Mouse (Mus musculus): ENCODE measurements around the gene Otop2. TPM values are rescaled to one million over a fixed set of nuclear protein-coding genes. Genes with fewer than 3 reads are reported as not detected.
A peak's percentile ranks its signal among the peaks of the same experiment; 100 is the strongest.

The Otop2 gene
- polyA plus RNA-seq, 1 experiment from 2014 or later = not detected

DNA sequence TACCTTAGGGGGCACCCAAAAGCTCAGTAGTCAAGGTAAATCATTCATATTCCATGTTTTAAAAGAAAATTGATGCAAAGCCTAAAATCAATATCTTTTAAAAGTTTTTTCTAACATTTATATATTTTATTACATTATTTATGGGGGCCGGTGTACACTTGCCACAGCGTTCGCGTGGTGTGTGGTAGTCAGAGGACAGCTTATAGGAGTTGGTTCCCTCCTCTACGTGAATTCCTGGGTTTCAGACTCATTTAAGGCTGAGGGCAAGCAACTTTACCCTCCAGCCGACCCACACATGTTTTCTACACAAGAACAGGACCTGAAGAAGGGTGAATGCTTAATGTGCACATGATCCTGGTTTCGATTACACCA is 29.4 kb upstream of the Otop2 start:
- H3K4me1 ChIP-seq = peaks cover 18% of the 10 kb centered on the region
- peak overlapping the region; percentile 68 for H3K27ac ChIP-seq (replicated peaks)
- H3K9ac ChIP-seq (replicated peaks) = peak overlapping the region; percentile 60
- no peaks in the 10 kb centered on the region for H3K9me3 ChIP-seq
- H3K36me3 ChIP-seq = no peaks in the 10 kb centered on the region
- H3K4me2 ChIP-seq (replicated peaks) = peak overlapping the region; percentile 73
- no peaks in the 10 kb centered on the region for H3K27me3 ChIP-seq
- WGBS = 25% methylated on average over 7 of the region's 7 CpGs
- H3K4me3 ChIP-seq = peak overlapping the region; percentile 61
- ATAC-seq (ENCODE audit: low FRiP score, low read depth) = no peak

DNA sequence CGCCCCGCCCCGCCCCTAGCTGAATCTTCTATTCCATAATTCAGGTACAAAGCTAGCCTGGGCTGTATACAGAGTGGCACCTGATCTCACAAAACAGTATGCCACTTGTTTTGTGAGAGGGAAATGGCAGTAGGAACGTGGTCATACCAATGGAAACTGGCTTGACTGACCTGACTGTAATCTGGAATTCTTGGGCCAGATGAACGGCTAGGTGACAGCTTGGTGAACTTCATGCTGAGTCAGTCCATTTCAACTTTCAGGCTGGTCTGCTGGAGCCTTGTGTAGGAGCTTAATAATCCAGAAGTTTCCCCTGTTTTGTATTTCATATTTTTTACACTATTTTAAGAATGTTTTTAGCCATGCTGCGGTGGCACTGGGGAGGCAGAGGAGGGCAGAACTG is 28.8 kb upstream of the Otop2 start:
- Histone ChIP-seq H3K4me3 (peak overlapping the region; percentile 61; the same call in 1 of the 2 replicates), H3K9ac (replicated peaks) (no peak overlapping the region), H3K36me3 (no peaks in the 10 kb centered on the region), H3K27me3 (no peaks in the 10 kb centered on the region), H3K4me1 (peaks cover 18% of the 10 kb centered on the region), H3K27ac (replicated peaks) (no peak overlapping the region), H3K4me2 (replicated peaks) (peak overlapping the region; percentile 73), H3K9me3 (no peaks in the 10 kb centered on the region)
- ATAC-seq (ENCODE audit: low FRiP score, low read depth) = no peak
- 75% methylated on average over 6 of the region's 6 CpGs for WGBS

DNA sequence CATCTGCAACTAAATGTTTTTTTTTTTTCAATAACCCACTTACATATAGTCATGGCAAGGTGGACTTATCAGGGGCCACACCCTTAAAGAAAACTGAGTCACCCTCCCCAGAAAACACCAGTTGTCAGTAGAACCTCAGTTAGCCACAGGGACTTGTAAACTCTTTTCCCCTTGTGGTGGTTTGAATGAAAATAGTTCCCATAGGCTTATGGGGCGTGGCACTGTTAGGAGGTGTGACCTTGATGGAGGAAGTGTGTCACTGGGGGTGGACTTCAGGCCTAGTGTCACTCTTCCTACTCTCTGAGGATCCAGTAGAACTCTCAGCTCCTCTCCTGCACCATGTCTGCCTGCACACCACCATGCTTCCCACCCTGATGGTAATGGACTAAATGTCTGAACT is 27.2 kb upstream of the Otop2 start:
- Histone ChIP-seq H3K9me3 (no peaks in the 10 kb centered on the region), H3K9ac (replicated peaks) (no peak overlapping the region), H3K4me2 (replicated peaks) (no peak overlapping the region), H3K27me3 (no peaks in the 10 kb centered on the region), H3K4me1 (peaks cover 18% of the 10 kb centered on the region), H3K27ac (replicated peaks) (no peak overlapping the region), H3K4me3 (no peak overlapping the region), H3K36me3 (no peaks in the 10 kb centered on the region)
- ATAC-seq (ENCODE audit: low FRiP score, low read depth) = no peak
- 68% methylated on average over 1 of the region's 1 CpGs for WGBS

DNA sequence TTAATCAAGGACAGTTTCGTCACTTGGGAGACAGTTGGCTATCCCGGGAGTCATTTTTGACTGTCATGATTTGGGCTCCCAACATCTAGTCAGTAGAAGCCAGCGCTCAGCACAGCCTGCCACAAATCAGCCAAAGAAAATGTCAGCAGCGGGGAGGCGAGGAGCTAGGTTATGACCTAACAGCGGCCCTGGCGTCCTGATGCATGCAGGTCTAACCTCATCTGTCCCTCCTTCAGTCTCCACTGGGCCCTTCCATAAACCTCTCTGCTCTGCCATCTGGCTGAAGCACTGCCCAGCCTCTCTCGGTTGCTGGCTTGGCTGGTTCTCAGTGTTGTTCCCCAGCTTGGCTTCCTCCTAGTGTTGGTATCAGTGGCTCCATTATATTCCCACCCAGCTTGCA is 24.7 kb upstream of the Otop2 start:
- Histone ChIP-seq H3K9me3 (no peaks in the 10 kb centered on the region), H3K4me2 (replicated peaks) (no peak overlapping the region), H3K36me3 (no peaks in the 10 kb centered on the region), H3K4me1 (peaks cover 10% of the 10 kb centered on the region), H3K27me3 (no peaks in the 10 kb centered on the region), H3K9ac (replicated peaks) (no peak overlapping the region), H3K4me3 (no peak overlapping the region), H3K27ac (replicated peaks) (no peak overlapping the region)
- ATAC-seq (ENCODE audit: low FRiP score, low read depth) = no peak
- WGBS = 81% methylated on average over 8 of the region's 8 CpGs

DNA sequence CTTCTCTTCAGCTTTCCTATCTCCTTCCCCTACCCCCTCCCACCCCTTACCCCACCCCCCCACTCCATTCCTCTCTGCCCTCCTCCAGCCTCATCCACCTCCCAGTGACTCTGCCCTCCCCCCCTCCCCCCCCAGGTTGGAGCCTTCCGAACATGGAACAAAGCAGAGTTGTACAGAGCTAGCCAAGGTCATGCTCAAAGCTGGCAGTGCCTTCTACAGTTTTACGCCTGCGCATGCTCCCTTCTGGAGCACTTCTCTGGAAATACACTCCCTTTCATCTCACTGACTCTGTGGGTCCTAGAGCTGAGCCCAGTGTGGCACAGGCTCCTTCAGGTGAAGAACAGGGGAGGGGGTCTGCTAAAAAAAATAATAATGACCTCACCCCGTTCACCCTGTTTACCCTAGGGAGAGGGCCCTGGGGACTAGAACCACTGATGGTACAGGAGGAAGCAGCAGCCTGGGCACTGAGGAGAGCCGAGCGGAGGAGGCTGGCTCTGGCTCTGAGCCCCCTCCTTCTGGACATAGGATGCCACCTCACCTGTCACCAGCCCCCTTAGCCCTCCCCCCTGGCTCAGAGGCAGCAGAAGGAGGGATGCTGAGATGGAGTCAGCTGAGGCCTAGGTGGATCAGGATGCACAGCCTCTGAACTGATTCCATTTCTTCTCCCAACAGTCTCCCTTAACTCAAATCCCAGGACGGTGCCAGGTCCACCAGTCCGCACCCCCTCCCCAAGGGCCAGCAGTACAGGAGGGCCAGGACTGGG is 24.1 kb upstream of the Otop2 start:
- no peak for ATAC-seq (ENCODE audit: low FRiP score, low read depth)
- H3K9ac ChIP-seq (replicated peaks) = no peak overlapping the region
- 78% methylated on average over 8 of the region's 8 CpGs for WGBS

DNA sequence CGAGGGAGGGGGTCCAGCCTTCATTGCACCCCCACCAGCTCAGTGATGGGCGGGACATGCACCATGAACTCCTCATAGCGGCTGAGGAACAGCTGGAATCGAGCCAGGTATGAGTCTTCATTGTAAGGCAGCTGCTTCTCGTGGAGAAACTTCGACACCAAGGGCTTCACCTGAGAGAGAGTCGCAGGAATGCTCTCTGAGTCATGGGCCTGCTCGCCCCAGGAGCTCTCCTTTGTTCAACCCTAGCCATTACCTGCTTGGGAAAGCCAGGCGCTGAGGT is 23.5 kb upstream of the Otop2 start:
- WGBS = 79% methylated on average over 9 of the region's 9 CpGs
- no peaks in the 10 kb centered on the region for H3K9me3 ChIP-seq

More for the DNA sequence above, 24.1 kb upstream of the Otop2 start:
- no peak overlapping the region for H3K4me2 ChIP-seq (replicated peaks)
- no peaks in the 10 kb centered on the region for H3K9me3 ChIP-seq
- no peak overlapping the region for H3K4me3 ChIP-seq
- no peaks in the 10 kb centered on the region for H3K36me3 ChIP-seq
- no peaks in the 10 kb centered on the region for H3K27me3 ChIP-seq
- H3K4me1 ChIP-seq = peaks cover 7% of the 10 kb centered on the region
- no peak overlapping the region for H3K27ac ChIP-seq (replicated peaks)

DNA sequence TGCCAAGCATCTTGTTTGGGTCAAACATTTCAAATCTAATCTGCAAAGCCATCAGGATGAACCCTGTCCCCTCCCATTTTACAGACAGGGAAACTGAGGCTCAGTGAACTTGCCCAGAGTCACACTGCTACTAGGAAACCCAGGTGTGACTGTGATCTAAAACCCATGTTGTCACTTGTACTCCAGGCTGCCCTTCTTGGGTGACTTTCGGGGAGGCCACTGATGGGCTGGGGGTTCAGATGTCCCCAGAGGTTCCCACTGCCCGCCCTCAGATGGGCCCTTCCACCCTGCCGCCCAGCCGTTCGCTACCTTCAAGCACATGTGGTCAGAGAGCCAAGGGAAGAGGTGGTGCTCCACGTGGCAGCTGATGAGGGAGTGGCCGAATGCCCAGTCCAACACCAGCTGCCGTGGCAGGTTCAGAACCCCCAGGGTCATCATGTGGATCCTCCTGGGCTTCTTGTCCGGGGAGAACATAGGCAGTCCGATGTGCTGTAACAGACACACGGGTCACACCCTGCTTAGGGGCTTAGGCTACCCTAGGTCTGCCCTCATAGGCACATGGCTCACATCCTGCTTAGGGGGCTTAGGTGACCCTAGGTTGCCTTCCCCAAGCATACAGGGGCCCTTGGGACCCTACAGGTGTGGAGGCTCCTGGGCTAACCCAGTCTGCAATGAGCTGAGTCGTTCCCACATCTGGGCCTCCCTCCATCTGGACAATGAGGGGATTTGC is 22.9 kb upstream of the Otop2 start:
- H3K4me2 ChIP-seq (replicated peaks) = no peak overlapping the region
- no peak overlapping the region for H3K9ac ChIP-seq (replicated peaks)
- no peak overlapping the region for H3K4me3 ChIP-seq
- H3K27ac ChIP-seq (replicated peaks) = no peak overlapping the region
- H3K27me3 ChIP-seq = no peaks in the 10 kb centered on the region
- H3K36me3 ChIP-seq = no peaks in the 10 kb centered on the region
- no peaks in the 10 kb centered on the region for H3K9me3 ChIP-seq
- peaks cover 4% of the 10 kb centered on the region; the same call in 1 of the 2 replicates for H3K4me1 ChIP-seq
- WGBS = 87% methylated on average over 12 of the region's 12 CpGs
- no peak for ATAC-seq (ENCODE audit: low FRiP score, low read depth)

More for the DNA sequence above, 23.5 kb upstream of the Otop2 start:
- H3K27ac ChIP-seq (replicated peaks) = no peak overlapping the region
- no peak overlapping the region for H3K4me2 ChIP-seq (replicated peaks)
- no peaks in the 10 kb centered on the region for H3K36me3 ChIP-seq
- H3K4me3 ChIP-seq = no peak overlapping the region
- no peak for ATAC-seq (ENCODE audit: low FRiP score, low read depth)
- no peak overlapping the region for H3K9ac ChIP-seq (replicated peaks)
- peaks cover 4% of the 10 kb centered on the region; the same call in 1 of the 2 replicates for H3K4me1 ChIP-seq
- H3K27me3 ChIP-seq = no peaks in the 10 kb centered on the region

DNA sequence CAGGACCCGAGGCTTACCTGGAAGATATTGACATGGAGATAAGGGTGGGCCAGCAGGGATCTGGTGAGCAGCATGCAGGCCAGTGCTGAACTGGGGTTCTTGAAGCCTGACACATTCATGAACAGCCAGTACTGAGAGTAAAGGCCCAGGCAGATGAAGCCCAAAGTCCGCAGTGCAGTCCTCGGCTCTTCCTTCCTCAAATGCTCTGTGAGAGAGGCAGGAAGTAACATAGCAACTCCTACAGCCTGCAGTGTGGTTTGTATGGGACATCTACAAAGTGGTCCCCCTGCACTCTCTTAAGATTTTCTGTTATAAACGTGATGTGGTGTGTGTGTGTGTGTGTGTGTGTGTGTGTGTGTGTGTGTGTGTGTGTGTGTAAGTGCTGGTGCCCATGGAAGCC is 21.7 kb upstream of the Otop2 start:
- no peak overlapping the region for H3K4me3 ChIP-seq
- H3K4me1 ChIP-seq = peaks cover 4% of the 10 kb centered on the region; the same call in 1 of the 2 replicates
- no peaks in the 10 kb centered on the region for H3K36me3 ChIP-seq
- no peak overlapping the region for H3K9ac ChIP-seq (replicated peaks)
- 67% methylated on average over 4 of the region's 4 CpGs for WGBS
- H3K27me3 ChIP-seq = no peaks in the 10 kb centered on the region
- no peak overlapping the region for H3K4me2 ChIP-seq (replicated peaks)
- no peak overlapping the region for H3K27ac ChIP-seq (replicated peaks)
- H3K9me3 ChIP-seq = no peaks in the 10 kb centered on the region
- ATAC-seq (ENCODE audit: low FRiP score, low read depth) = no peak

DNA sequence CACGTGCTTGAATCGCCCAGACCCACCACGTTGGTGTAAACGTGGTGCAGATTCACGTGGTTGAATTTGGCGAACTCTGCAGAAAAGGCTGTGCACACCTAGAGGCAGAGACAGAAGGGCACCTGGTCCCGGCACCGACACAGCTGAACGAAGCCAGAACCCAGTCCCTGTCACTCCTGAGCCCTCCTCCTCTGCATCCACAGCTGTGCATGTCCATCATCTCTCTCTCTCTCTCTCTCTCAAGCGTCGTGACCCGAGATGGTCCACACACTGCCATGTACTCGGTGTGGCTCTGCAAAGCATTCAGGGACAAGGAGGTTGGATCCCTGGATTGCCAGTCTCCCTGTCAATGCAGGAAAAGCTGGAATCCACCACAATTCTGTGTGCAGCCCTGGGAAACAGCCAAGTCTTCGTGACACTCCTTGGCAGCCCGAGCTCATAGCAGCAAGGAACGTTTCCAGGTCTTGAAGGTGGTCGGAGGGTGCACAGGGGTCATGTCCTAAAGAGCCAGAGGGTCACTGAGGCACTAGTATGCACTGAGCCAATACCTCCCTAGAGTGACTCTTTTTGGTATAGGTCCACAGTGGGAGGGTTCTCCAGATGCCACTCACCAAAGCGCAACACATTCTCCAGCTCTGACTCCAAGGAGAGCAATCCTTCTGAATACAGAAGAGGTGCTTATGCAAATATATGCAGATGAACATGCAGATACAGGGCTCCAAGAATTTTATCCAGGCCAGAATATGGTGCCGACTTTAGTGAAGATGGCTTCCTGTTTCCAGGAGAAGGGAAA is 20.6 kb upstream of the Otop2 start:
- WGBS = 83% methylated on average over 19 of the region's 19 CpGs
- no peak overlapping the region for H3K27ac ChIP-seq (replicated peaks)

DNA sequence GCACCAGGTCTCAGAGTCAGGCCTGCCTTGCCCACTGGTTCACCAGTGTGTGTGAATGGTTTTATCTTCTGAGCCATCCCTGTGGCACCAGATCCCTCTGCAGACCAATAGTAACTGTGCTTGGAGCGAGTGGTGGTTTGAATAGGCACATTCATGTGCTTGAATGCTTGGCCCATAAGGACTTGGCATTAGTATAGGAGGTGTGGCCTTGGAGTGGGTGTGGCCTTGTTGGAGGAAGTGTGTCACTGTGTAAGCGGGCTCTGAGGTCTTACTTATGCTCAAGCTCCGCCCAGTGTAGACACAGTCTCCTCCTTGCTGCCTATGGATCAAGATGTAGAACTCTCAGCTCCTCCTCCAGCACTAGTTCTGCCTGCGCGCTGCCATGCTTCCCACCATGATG is 19.6 kb upstream of the Otop2 start:
- Histone ChIP-seq H3K4me2 (replicated peaks) (no peak overlapping the region), H3K4me1 (peaks cover 4% of the 10 kb centered on the region; the same call in 1 of the 2 replicates), H3K9me3 (no peaks in the 10 kb centered on the region), H3K4me3 (no peak overlapping the region), H3K36me3 (no peaks in the 10 kb centered on the region), H3K9ac (replicated peaks) (no peak overlapping the region), H3K27me3 (no peaks in the 10 kb centered on the region), H3K27ac (replicated peaks) (no peak overlapping the region)
- ATAC-seq (ENCODE audit: low FRiP score, low read depth) = no peak
- 78% methylated on average over 5 of the region's 5 CpGs for WGBS

More for the DNA sequence above, 20.6 kb upstream of the Otop2 start:
- H3K9ac ChIP-seq (replicated peaks) = no peak overlapping the region
- H3K27me3 ChIP-seq = no peaks in the 10 kb centered on the region
- H3K4me1 ChIP-seq = peaks cover 4% of the 10 kb centered on the region; the same call in 1 of the 2 replicates
- H3K36me3 ChIP-seq = no peaks in the 10 kb centered on the region
- no peak for ATAC-seq (ENCODE audit: low FRiP score, low read depth)
- H3K4me3 ChIP-seq = no peak overlapping the region
- H3K9me3 ChIP-seq = no peaks in the 10 kb centered on the region
- no peak overlapping the region for H3K4me2 ChIP-seq (replicated peaks)

DNA sequence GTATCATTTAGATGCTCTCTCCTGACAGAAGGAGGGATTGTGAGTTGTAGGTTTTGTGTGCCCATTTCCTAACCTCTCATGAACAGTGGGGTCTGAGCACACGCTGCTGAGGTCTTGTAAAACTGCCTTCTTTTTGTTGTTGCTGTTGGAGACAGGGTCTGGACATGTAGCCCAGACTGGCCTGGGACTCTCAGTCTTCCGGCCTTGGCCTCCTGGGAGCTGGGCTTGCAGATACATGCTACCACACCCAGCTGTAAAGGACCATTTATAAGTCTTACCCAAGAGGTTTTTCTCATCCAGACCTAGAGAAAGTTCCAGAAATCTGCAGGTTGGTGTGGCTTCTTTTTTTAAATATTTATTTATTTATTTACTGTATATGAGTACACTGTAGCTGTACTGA is 18.7 kb upstream of the Otop2 start:
- no peaks in the 10 kb centered on the region for H3K9me3 ChIP-seq
- 81% methylated on average over 2 of the region's 2 CpGs for WGBS
- H3K27ac ChIP-seq (replicated peaks) = no peak overlapping the region
- no peak overlapping the region for H3K9ac ChIP-seq (replicated peaks)
- H3K4me2 ChIP-seq (replicated peaks) = no peak overlapping the region
- no peaks in the 10 kb centered on the region for H3K27me3 ChIP-seq
- no peak overlapping the region for H3K4me3 ChIP-seq
- no peaks in the 10 kb centered on the region for H3K36me3 ChIP-seq
- ATAC-seq (ENCODE audit: low FRiP score, low read depth) = no peak
- peaks cover 4% of the 10 kb centered on the region; the same call in 1 of the 2 replicates for H3K4me1 ChIP-seq

DNA sequence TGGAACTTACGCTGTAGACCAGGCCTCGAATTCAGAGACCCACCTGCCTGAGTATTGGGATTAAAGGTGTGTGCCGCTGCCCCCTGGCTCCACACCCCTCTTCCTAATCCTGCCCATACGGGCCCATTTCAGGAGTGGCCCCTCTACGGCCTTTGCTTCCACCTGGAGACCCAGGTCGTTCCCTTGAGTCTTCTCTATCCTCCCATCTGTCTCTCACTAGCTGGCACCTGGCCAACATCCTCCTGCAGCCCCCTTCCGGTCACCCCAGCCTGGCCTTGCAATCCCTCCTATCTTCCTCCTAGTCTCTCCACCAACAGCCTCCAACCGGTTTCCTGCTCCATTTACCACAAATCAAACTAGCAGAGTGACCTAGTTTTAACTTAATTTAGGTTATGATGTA is 17.1 kb upstream of the Otop2 start:
- ATAC-seq (ENCODE audit: low FRiP score, low read depth) = no peak
- WGBS = 87% methylated on average over 8 of the region's 8 CpGs
- no peaks in the 10 kb centered on the region for H3K36me3 ChIP-seq
- no peaks in the 10 kb centered on the region; the same call in 1 of the 2 replicates for H3K27me3 ChIP-seq
- no peaks in the 10 kb centered on the region for H3K9me3 ChIP-seq
- no peak overlapping the region for H3K9ac ChIP-seq (replicated peaks)
- H3K27ac ChIP-seq (replicated peaks) = no peak overlapping the region
- H3K4me2 ChIP-seq (replicated peaks) = no peak overlapping the region
- H3K4me1 ChIP-seq = peaks cover 4% of the 10 kb centered on the region; the same call in 1 of the 2 replicates
- H3K4me3 ChIP-seq = no peak overlapping the region

All from midbrain, embryonic 12.5 days (tissue).